Mouse (Mus musculus): ENCODE measurements around the gene Clcn2. TPM values are rescaled to one million over a fixed set of nuclear protein-coding genes. Genes with fewer than 3 reads are reported as not detected.

Gene Clcn2
- total RNA-seq (2023): 1 to 10 TPM; 1.7 to 2.2 TPM

DNA sequence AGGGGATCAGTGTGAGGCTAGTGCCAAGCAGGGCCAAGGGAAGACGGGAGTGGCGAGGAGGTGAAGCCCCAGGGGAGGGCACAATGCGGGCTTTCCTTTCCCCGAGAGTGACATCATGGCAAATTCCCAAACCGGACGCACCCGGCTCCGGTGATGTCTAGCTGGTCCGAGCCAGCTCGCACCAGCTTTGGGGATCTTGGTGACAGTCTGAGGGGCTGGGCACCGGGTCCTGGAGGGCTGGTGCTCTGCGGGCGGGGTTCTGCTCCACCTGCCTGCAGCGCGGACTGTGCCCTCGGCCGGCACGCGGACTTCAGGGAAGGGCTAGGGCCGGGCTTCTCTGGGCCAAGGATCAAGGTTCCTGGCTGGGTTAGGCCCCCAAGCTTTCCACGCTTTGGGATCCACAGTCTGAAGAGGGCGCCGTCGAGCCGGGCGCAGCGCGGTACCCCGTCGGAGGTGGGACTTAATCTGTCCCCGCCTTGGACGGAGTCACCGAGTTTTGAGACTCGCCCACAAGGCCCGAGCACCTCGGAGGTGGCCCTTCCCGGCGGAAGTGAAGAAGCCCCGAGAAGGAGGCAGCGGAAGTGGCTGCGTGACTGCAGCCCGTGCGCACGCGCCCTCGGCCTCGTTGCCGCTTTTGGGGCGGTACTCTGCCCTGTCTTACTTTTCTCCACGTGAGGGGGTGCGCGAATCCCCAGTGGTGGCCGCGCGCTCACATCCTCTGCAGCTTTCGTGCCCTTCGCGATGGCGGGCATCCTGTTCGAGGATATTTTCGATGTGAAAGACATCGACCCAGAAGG lies at the start of gene Clcn2, which contains the start of gene Polr2h:
Gene Clcn2 (minus strand): TSS at position 566 of the 797 bp plus-strand sequence.
Gene Polr2h (plus strand): TSS at position 485 of the 797 bp plus-strand sequence.

DNA sequence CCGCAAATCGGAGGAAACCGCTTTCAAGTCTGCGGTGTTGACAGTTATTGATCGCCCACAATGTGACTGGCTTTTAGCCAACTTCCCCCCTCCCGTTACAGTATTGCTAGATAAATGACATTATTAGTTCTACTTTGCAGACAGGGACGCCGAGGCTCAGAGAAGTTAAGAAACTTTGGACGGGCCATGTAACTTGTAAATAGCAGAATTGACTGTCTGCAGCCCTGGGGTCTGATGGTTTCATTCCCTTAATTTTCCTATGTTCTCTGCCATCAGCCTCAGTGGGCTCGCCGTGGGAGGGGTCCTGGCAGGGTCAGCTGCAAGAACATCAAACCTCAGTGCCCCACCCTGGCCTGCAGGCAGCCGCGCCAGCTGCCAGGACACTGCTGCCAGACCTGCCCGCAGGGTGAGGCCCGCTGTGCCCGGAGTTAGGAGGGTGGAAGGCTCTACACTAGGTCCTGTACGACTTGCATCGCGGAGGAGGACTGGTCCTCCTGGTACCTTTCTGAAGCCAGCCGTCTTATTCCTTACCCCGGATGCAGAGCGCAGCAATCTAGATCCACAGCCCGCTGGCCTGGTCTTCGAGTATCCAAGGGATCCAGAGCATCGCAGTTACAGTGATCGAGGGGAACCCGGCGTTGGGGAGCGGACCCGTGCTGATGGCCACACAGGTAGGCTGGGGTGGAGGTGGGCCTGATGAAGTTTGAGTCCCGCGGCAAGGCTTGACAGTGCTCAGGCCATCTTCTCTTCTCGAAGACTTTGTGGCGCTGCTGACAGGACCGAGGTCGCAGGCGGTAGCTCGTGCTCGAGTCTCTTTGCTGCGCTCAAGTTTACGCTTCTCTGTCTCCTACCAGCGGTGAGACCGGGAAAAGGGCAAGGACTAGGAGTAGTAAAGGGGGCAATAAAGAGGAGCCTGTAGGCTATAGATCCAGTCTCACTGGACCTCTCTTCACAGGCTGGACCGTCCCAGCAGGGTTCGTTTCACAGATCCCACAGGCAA lies 16.5 kb upstream of the Clcn2 start, which contains the start of gene Thpo:
Gene Thpo (minus strand): TSS at position 781 of the 1,000 bp plus-strand sequence.

DNA sequence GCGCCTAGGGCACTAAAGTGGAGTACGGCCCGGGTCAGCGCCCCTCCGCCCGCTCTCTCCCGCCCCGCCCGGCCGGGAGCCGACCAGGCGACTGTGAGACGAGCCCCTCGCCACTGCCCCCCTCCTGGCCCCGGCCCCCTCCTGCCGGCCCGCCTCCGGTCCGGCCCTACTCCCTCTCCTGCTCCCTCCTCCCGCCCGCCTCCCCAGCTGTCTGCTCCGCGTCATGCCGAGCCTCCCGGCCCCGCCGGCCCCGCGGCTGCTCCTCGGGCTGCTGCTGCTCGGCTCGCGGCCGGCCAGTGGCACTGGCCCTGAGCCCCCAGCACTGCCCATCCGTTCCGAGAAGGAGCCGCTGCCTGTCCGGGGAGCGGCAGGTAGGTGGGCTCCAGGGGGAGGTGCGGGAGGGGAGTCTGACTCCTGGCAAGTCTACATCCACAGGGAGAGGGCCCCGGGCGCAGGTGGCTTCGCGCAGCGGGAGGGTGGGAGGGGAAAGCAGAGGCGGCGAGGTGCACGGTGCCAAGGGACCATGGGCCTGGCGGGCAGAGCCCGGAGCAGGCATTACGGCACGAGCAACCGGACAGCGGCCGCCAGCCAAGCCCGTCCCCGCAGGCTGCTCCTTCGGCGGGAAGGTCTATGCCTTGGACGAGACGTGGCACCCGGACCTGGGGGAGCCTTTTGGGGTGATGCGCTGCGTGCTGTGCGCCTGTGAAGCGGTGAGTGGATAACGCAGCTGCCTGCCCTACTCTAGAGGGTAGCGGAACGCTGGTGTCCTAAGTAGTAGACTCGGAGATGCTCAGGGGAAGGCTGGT lies 15.6 kb upstream of the Clcn2 start, which contains the start of gene Chrd:
Gene Chrd (plus strand): TSS at position 203 of the 806 bp plus-strand sequence.

DNA sequence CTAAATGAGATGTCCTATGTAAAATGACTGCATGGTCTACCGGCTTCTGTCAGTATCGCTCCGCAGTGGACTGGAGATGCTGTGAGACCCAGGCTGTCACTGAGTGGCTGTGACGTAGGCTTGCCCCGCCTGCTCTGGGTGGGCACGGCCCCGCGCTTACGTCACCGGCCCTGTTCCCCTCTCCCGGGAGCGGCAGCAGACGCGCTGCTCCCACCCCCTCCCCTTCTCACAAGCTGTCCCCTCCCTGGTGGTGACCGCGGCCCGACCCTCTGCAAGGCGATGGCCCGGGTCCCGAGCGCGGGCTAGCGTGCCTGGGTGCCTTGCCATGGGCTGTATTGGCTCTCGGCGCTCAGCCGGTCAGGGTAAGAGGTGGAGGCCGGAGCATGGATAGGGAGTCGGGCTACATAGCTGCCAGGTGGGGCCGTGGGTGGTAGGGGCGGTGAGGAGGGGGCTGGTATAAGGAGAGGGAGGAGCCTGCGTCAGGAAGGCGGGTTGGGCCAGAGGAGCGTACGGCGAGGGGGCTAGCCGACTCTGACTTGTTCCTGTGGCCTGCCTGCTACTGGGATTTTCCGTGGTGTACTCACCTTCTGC lies 24.3 kb downstream of the Clcn2 start, which contains the start of gene Fam131a:
Gene Fam131a (plus strand): TSS at position 131 of the 591 bp plus-strand sequence.

DNA sequence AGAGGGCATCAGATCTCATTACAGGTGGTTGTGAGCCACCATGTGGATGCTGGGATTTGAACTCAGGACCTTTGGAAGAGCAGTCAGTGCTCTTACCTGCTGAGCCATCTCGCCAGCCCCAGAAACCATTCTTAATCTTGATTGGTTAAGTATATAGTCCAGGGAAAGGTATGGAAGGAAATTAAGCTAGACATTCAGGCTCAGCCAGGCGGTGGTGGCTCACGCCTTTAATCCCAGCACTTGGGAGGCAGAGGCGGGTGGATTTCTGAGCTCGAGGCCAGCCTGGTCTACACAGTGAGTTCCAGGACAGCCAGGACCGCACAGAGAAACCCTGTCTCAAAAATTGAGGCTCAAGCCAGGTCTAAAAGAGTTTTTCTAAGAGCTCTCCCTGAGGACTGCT lies 49.5 kb downstream of the Clcn2 start, which contains the start of gene Eif4g1:
Gene Eif4g1 (plus strand): TSS at position 301 of the 400 bp plus-strand sequence.

Other genes with a start within 250 kb of the Clcn2 start
- 10 to 100 TPM; 20.2 to 25.5 TPM for gene Eif2b5, start 218.9 kb downstream of the Clcn2 start, total RNA-seq (2023)
- 10 to 100 TPM; 33.1 to 34.1 TPM for gene Dvl3, start 200.8 kb downstream of the Clcn2 start, total RNA-seq (2023)
- gene Ap2m1, start 182.3 kb downstream of the Clcn2 start, total RNA-seq (2023): 100 to 1,000 TPM; 199 to 201 TPM
- gene Abcf3, start 169.2 kb downstream of the Clcn2 start, total RNA-seq (2023): 10 to 100 TPM; 52.3 to 62.4 TPM
- not detected for gene Vwa5b2, start 128.3 kb downstream of the Clcn2 start, total RNA-seq (2023)
- gene Eef1akmt4, start 106.2 kb downstream of the Clcn2 start, total RNA-seq (2023): 1 to 10 TPM; 7.7 to 9.3 TPM
- not detected for gene Gm49333, start 106.1 kb downstream of the Clcn2 start, total RNA-seq (2023)
- gene Alg3, start 106.0 kb downstream of the Clcn2 start, total RNA-seq (2023): 10 to 100 TPM; 11.4 to 13.9 TPM
- gene Camk2n2, start 96.5 kb downstream of the Clcn2 start, total RNA-seq (2023): under 1 TPM; 0.39 to 0.97 TPM
- not detected for gene Ece2, start 87.9 kb downstream of the Clcn2 start, total RNA-seq (2023)
- 100 to 1,000 TPM; 116 to 118 TPM for gene Psmd2, start 66.1 kb downstream of the Clcn2 start, total RNA-seq (2023)
- 100 to 1,000 TPM; 252 to 266 TPM for gene Eif4g1, start 49.4 kb downstream of the Clcn2 start, total RNA-seq (2023)
- 1 to 10 TPM; 5.3 to 5.4 TPM for gene Fam131a, start 24.5 kb downstream of the Clcn2 start, total RNA-seq (2023)
- 10 to 100 TPM; 10.6 to 10.8 TPM for gene Polr2h, start 81 bp downstream of the Clcn2 start, total RNA-seq (2023)
- gene Chrd, start 15.4 kb upstream of the Clcn2 start, total RNA-seq (2023): not detected
- not detected for gene Thpo, start 16.8 kb upstream of the Clcn2 start, total RNA-seq (2023)